Mouse (Mus musculus) liver, embryonic 15.5 days (tissue): ENCODE measurements at regions not wholly inside any gene's neighbourhood (a gene's known extent, or its start where the extent isn't known, plus 50 kb on each side); places are given as distances from the start of the nearest gene placed in this dataset.

Experiments
- ATAC-seq: fragments of 200-750 bp; cut with Nextera tagmentation; 2 replicates; pipeline ENCODE4 v1.8.0; 2017; ENCODE audit warnings: moderate number of reproducible peaks, mild to moderate bottlenecking, moderate library complexity; ENCODE audit not compliant: insufficient read depth
- H3K27ac ChIP-seq: fragments of 300-500 bp; sonication (generic); replicated peaks from 2 replicates; pipeline ENCODE4 v1.5.1; 2015; ENCODE audit warnings: mild to moderate bottlenecking, inconsistent platforms
- H3K27me3 ChIP-seq: fragments of 300-500 bp; sonication (generic); 2 replicates; pipeline ENCODE4 v1.6.1; 2015; ENCODE audit warnings: mild to moderate bottlenecking, inconsistent platforms
- H3K36me3 ChIP-seq: fragments of 300-500 bp; sonication (generic); replicated peaks from 2 replicates; pipeline ENCODE4 v1.6.1; 2015; ENCODE audit warnings: moderate library complexity, mild to moderate bottlenecking, inconsistent platforms
- H3K4me1 ChIP-seq: fragments of 300-500 bp; sonication (generic); replicated peaks from 2 replicates; pipeline ENCODE4 v1.6.1; 2015; ENCODE audit warnings: inconsistent platforms
- H3K4me2 ChIP-seq: fragments of 300-500 bp; sonication (generic); 2 replicates; pipeline ENCODE4 v1.6.1; 2015; ENCODE audit warnings: moderate library complexity, mild to moderate bottlenecking, inconsistent platforms
- H3K4me3 ChIP-seq: fragments of 300-500 bp; sonication (generic); replicated peaks from 2 replicates; pipeline ENCODE4 v1.5.1; 2015; ENCODE audit warnings: mild to moderate bottlenecking, inconsistent platforms
- H3K9ac ChIP-seq: fragments of 300-500 bp; sonication (generic); 2 replicates; pipeline ENCODE4 v1.6.1; 2015; ENCODE audit warnings: moderate library complexity, mild to moderate bottlenecking, inconsistent platforms
- H3K9me3 ChIP-seq: fragments of 300-500 bp; sonication (generic); replicated peaks from 2 replicates; pipeline ENCODE4 v1.6.1; 2016; ENCODE audit warnings: inconsistent platforms
- WGBS: fragments of 180-500 bp; shearing (Covaris S2); methylation state at CpG from one replicate; pipeline ENCODE4 v1.1.7; 2015; ENCODE audit warnings: mixed read lengths; ENCODE audit not compliant: insufficient replicate concordance; 5-methylcytosine and 5-hydroxymethylcytosine counted together

- Histone ChIP-seq H3K4me2 (no peak overlapping the region), H3K36me3 (no peaks in the 10 kb centered on the region), H3K4me1 (no peaks in the 10 kb centered on the region), H3K27me3 (no peaks in the 10 kb centered on the region), H3K9me3 (no peaks in the 10 kb centered on the region), H3K4me3 (no peak overlapping the region), H3K27ac (no peak overlapping the region), H3K9ac (no peak overlapping the region)
- 39% methylated on average over 18 of the region's 18 CpGs for WGBS
- no peak for ATAC-seq
Measured at GRCm38 (mm10) chr10:99619421-99620151, 139.9 kb downstream of the Csl start.

- no peak overlapping the region for H3K4me2 ChIP-seq
- H3K9me3 ChIP-seq, result no peaks in the 10 kb centered on the region
- no peak overlapping the region for H3K27ac ChIP-seq
- no peaks in the 10 kb centered on the region for H3K27me3 ChIP-seq
- no peaks in the 10 kb centered on the region for H3K36me3 ChIP-seq
- no peak overlapping the region for H3K9ac ChIP-seq
- 53% methylated on average over 7 of the region's 7 CpGs for WGBS
- no peak for ATAC-seq
- no peaks in the 10 kb centered on the region for H3K4me1 ChIP-seq
- no peak overlapping the region for H3K4me3 ChIP-seq
Measured at GRCm38 (mm10) chr10:99620489-99620888, 139.0 kb downstream of the Csl start.

DNA sequence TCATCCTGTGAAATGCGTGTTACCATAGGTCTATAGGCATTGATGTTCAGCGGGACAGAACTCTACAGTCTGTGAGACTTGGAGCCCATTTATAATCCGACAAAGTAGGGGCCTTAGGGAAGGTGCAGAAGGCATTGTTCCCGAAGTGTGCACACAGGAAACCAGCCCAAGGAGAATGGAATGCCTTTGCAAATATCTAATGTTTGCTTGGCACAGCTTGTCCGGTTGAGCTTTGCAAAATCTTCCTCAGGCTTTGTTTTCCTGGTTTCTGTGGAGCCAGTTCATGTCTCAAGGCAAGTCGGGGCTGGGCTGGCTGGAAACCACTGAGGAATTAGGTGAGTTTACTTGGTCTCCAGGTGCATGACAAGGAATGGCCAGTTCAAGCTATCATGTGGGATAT, 132.1 kb downstream of the Csl start:
- no peaks in the 10 kb centered on the region for H3K9me3 ChIP-seq
- no peak overlapping the region for H3K27ac ChIP-seq
- H3K27me3 ChIP-seq, result no peaks in the 10 kb centered on the region
- no peaks in the 10 kb centered on the region for H3K36me3 ChIP-seq
- no peak overlapping the region for H3K4me3 ChIP-seq
- WGBS, result 37% methylated on average over 6 of the region's 6 CpGs
- ATAC-seq, result no peak
- H3K4me2 ChIP-seq, result no peak overlapping the region
- H3K4me1 ChIP-seq, result no peaks in the 10 kb centered on the region
- no peak overlapping the region for H3K9ac ChIP-seq

- no peaks in the 10 kb centered on the region for H3K4me1 ChIP-seq
- H3K4me2 ChIP-seq, result no peak overlapping the region
- H3K9ac ChIP-seq, result no peak overlapping the region
- H3K36me3 ChIP-seq, result no peaks in the 10 kb centered on the region
- no peak overlapping the region for H3K27ac ChIP-seq
- H3K4me3 ChIP-seq, result no peak overlapping the region
- no peaks in the 10 kb centered on the region for H3K9me3 ChIP-seq
- H3K27me3 ChIP-seq, result no peaks in the 10 kb centered on the region
- 52% methylated on average over 6 of the region's 6 CpGs for WGBS
- no peak for ATAC-seq
Measured at GRCm38 (mm10) chr10:99632250-99632985, 127.0 kb downstream of the Csl start.

DNA sequence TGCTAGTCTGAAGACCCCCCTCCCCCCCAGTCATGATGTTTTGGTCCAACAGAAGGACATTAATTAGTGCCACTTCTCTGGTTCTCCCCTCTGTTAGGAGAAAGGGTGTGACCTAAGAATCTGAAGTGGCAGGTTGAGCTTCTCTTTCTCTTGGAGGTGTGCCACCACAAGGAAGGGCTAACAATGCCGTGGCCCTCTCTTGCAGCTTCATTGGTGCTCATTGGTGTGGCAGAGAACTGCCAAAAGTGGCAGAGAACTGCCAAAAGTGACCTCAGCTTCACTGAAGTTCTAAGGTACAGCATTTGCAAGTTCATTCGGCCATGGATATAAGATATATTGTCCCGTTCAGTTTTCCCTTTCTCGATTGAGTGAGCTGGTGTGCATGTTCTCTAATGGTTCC, 123.7 kb downstream of the Csl start:
- ATAC-seq, result no peak

GRCm38 (mm10) chr10:99639022-99639421, 120.4 kb downstream of the Csl start:
- Histone ChIP-seq H3K27me3 (no peaks in the 10 kb centered on the region), H3K27ac (no peak overlapping the region), H3K9ac (no peak overlapping the region), H3K4me3 (no peak overlapping the region), H3K4me1 (no peaks in the 10 kb centered on the region), H3K36me3 (no peaks in the 10 kb centered on the region), H3K4me2 (no peak overlapping the region), H3K9me3 (no peaks in the 10 kb centered on the region)
- 62% methylated on average over 7 of the region's 7 CpGs for WGBS
- ATAC-seq, result no peak

More for the DNA sequence above, 123.7 kb downstream of the Csl start:
- Histone ChIP-seq H3K9me3 (no peaks in the 10 kb centered on the region), H3K27ac (no peak overlapping the region), H3K27me3 (no peaks in the 10 kb centered on the region), H3K4me3 (no peak overlapping the region), H3K4me2 (no peak overlapping the region), H3K9ac (no peak overlapping the region), H3K36me3 (no peaks in the 10 kb centered on the region), H3K4me1 (no peaks in the 10 kb centered on the region)
- 65% methylated on average over 4 of the region's 4 CpGs for WGBS

GRCm38 (mm10) chr10:99639469-99639868, 120.0 kb downstream of the Csl start:
- H3K9ac ChIP-seq, result no peak overlapping the region
- no peak overlapping the region for H3K27ac ChIP-seq
- H3K4me3 ChIP-seq, result no peak overlapping the region
- H3K4me2 ChIP-seq, result no peak overlapping the region
- 50% methylated on average over 5 of the region's 5 CpGs for WGBS
- no peaks in the 10 kb centered on the region for H3K36me3 ChIP-seq
- H3K27me3 ChIP-seq, result no peaks in the 10 kb centered on the region
- no peaks in the 10 kb centered on the region for H3K9me3 ChIP-seq
- no peak for ATAC-seq
- no peaks in the 10 kb centered on the region for H3K4me1 ChIP-seq

DNA sequence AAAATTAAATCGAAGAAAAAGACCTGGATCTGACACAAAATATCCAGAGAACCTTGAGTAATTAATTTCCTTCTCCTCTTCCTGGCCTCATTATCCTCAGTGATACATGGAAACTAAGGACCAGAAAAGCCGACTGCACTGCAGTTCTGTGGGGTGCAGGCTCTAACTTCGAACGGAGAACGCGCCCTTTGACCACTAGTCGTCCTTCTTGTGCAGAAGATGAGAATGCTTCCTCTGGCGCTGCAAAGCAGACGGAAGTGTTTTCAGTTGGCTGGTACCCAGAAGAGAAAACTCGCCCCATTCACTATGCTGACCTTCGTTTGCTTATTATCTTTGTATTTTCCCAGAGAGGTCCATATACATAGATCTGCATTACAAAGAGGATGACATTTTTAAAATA, 117.7 kb downstream of the Csl start:
- no peak for ATAC-seq
- 12% methylated on average over 11 of the region's 11 CpGs for WGBS

GRCm38 (mm10) chr10:99642201-99642827, 117.1 kb downstream of the Csl start:
- WGBS, result 37% methylated on average over 4 of the region's 4 CpGs
- H3K9me3 ChIP-seq, result no peaks in the 10 kb centered on the region
- H3K4me2 ChIP-seq, result no peak overlapping the region
- no peak overlapping the region for H3K4me3 ChIP-seq
- ATAC-seq, result no peak
- H3K36me3 ChIP-seq, result no peaks in the 10 kb centered on the region
- H3K27me3 ChIP-seq, result no peaks in the 10 kb centered on the region
- no peaks in the 10 kb centered on the region for H3K4me1 ChIP-seq
- no peak overlapping the region for H3K9ac ChIP-seq
- no peak overlapping the region for H3K27ac ChIP-seq

More for the DNA sequence above, 117.7 kb downstream of the Csl start:
- Histone ChIP-seq H3K27ac (no peak overlapping the region), H3K27me3 (no peaks in the 10 kb centered on the region), H3K4me3 (no peak overlapping the region), H3K36me3 (no peaks in the 10 kb centered on the region), H3K4me2 (no peak overlapping the region), H3K4me1 (no peaks in the 10 kb centered on the region), H3K9ac (no peak overlapping the region), H3K9me3 (no peaks in the 10 kb centered on the region)

GRCm38 (mm10) chr10:99644981-99645380, 114.5 kb downstream of the Csl start:
- Histone ChIP-seq H3K36me3 (no peaks in the 10 kb centered on the region), H3K9ac (no peak overlapping the region), H3K4me1 (no peaks in the 10 kb centered on the region), H3K9me3 (no peaks in the 10 kb centered on the region), H3K27me3 (no peaks in the 10 kb centered on the region), H3K4me2 (no peak overlapping the region), H3K27ac (no peak overlapping the region), H3K4me3 (no peak overlapping the region)
- WGBS, result 33% methylated on average over 2 of the region's 2 CpGs
- ATAC-seq, result no peak

- Histone ChIP-seq H3K4me1 (no peaks in the 10 kb centered on the region), H3K36me3 (no peaks in the 10 kb centered on the region), H3K9ac (no peak overlapping the region), H3K27ac (no peak overlapping the region), H3K4me3 (no peak overlapping the region), H3K9me3 (no peaks in the 10 kb centered on the region), H3K27me3 (no peaks in the 10 kb centered on the region), H3K4me2 (no peak overlapping the region)
- ATAC-seq, result no peak
- WGBS, result 50% methylated on average over 1 of the region's 1 CpGs
Measured at GRCm38 (mm10) chr10:99652011-99652410, 107.4 kb downstream of the Csl start.
